ENCODE assay signal across 19 mouse cellular contexts in genomic region chr7:119443849-119444248, GRCm38 (mm10). TPM values are rescaled to one million over a fixed set of nuclear protein-coding genes. Genes with fewer than 3 reads are reported as not detected.
DNase-seq lines count a peak whose midpoint lies in the region; ATAC-seq and TF ChIP-seq lines count a peak whose summit lies in the region.
"Had no signal": no experiment of that assay in that cellular context is flagged by ENCODE, and none has a peak within 500 bp of the region (broad histone marks: within the 10 kb centered on the region; RNA-seq: fewer than 3 reads in every experiment).

No protein-coding gene starts in this region.

- no peak overlapping the region for H3K4me3 ChIP-seq in intestine, postnatal 0 days (ENCODE audit: low read depth, low read length)
- H3K4me3 ChIP-seq: hindbrain, embryonic 12.5 days; limb, embryonic 12.5 days; liver, embryonic 15.5 days had no signal

- H3K9ac ChIP-seq in intestine, postnatal 0 days (ENCODE audit: low read depth, low read length): no peak overlapping the region
- H3K9ac ChIP-seq: hindbrain, embryonic 12.5 days; limb, embryonic 12.5 days; liver, embryonic 15.5 days had no signal

- H3K4me2 ChIP-seq in intestine, postnatal 0 days (replicated peaks; ENCODE audit: low read depth): no peak overlapping the region
- H3K4me2 ChIP-seq: hindbrain, embryonic 12.5 days; limb, embryonic 12.5 days; liver, embryonic 15.5 days had no signal

- whole genome bisulfite sequencing in intestine, postnatal 0 days: 62% methylated on average over 4 of the region's 4 CpGs

- H3K9me3 ChIP-seq in intestine, postnatal 0 days (ENCODE audit: control insufficient read depth): no peaks in the 10 kb centered on the region
- H3K9me3 ChIP-seq: hindbrain, embryonic 12.5 days; limb, embryonic 12.5 days; liver, embryonic 15.5 days had no signal

- H3K36me3 ChIP-seq in intestine, postnatal 0 days (ENCODE audit: control insufficient read depth, insufficient read depth): no peaks in the 10 kb centered on the region
- H3K36me3 ChIP-seq: G1E; hindbrain, embryonic 12.5 days; limb, embryonic 12.5 days; liver, embryonic 15.5 days had no signal

- peak; percentile 8 for DNase-seq in embryo, embryonic 10.5 days (ENCODE audit: low spot score)
- DNase-seq in embryo, embryonic 9.5 days (ENCODE audit: extremely low spot score): no peak
- DNase-seq in layer of hippocampus, adult 11-12 months (ENCODE audit: low spot score): peak; percentile 32
- DNase-seq in layer of hippocampus, adult 9-10 months (ENCODE audit: low spot score): no peak
- DNase-seq in right cerebral cortex, adult 2 months (ENCODE audit: low spot score in 2 of 2): peak; percentile 12 to 28
- no peak for DNase-seq in right cerebral cortex, postnatal 14 days
- DNase-seq in right cerebral cortex, postnatal 4 days: peak; percentile 29
- DNase-seq: adrenal gland, postnatal 25 days; B cell, adult 2 months; kidney, adult 8-10 months; lung, postnatal 4 days had no signal

- ATAC-seq in intestine, postnatal 0 days: no peak
- ATAC-seq: forebrain, embryonic 16.5 days had no signal

- no peak for TF ChIP-seq CTCF in intestine, postnatal 0 days (IDR thresholded peaks at IDR 0.05; ENCODE audit: low read depth)

- H3K27ac ChIP-seq in intestine, postnatal 0 days (ENCODE audit: low read depth, low read length): no peak overlapping the region
- H3K27ac ChIP-seq: hindbrain, embryonic 12.5 days; limb, embryonic 12.5 days; liver, embryonic 15.5 days had no signal

- no peaks in the 10 kb centered on the region for H3K27me3 ChIP-seq in intestine, postnatal 0 days (replicated peaks; ENCODE audit: control insufficient read depth, insufficient read depth, low read length)
- H3K27me3 ChIP-seq: hindbrain, embryonic 12.5 days; limb, embryonic 12.5 days; liver, embryonic 15.5 days had no signal

- no peaks in the 10 kb centered on the region for H3K4me1 ChIP-seq in intestine, postnatal 0 days (replicated peaks; ENCODE audit: control insufficient read depth, insufficient read depth, low read length)
- H3K4me1 ChIP-seq: hindbrain, embryonic 12.5 days; limb, embryonic 12.5 days; liver, embryonic 15.5 days had no signal

RNA-seq across cellular contexts. Expression of gene Gp2, which starts 15.2 kb away (rescaled TPM):
- polyA plus RNA-seq in intestine, postnatal 0 days (2015; fragmentation: Nextera tagmentation; extraction: Ambion mirVana): 0.17 and 0.34 TPM in 2 replicates
- polyA plus RNA-seq: forebrain, embryonic 16.5 days; G1E; heart, embryonic 14.5 days; hindbrain, embryonic 12.5 days; limb, embryonic 12.5 days; liver, embryonic 15.5 days; neural tube, embryonic 14.5 days had no signal

RNA-seq across cellular contexts. Expression of gene Umod, which starts 35.2 kb away (rescaled TPM):
- not detected in 2 replicates for polyA plus RNA-seq in intestine, postnatal 0 days (2015; fragmentation: Nextera tagmentation; extraction: Ambion mirVana)
- polyA plus RNA-seq: forebrain, embryonic 16.5 days; G1E; heart, embryonic 14.5 days; hindbrain, embryonic 12.5 days; limb, embryonic 12.5 days; liver, embryonic 15.5 days; neural tube, embryonic 14.5 days had no signal

Comparison
In these comparisons a context has a peak if more than half of its experiments do, and no peak if none do; other contexts are left out.
1. DNase-seq: peak in embryo, embryonic 10.5 days (single experiment), layer of hippocampus, adult 11-12 months (single experiment), right cerebral cortex, adult 2 months (2 of 2) and right cerebral cortex, postnatal 4 days (single experiment); none in embryo, embryonic 9.5 days (single experiment), layer of hippocampus, adult 9-10 months (single experiment) and right cerebral cortex, postnatal 14 days (single experiment).